Mouse (Mus musculus): ENCODE measurements around the gene Braf. TPM values are rescaled to one million over a fixed set of nuclear protein-coding genes. Genes with fewer than 3 reads are reported as not detected.

The Braf gene
- polyA plus RNA-seq, 1 experiment from 2014 or later, result 32.8 TPM

- H3K9me3 ChIP-seq (ENCODE audit: control insufficient read depth, low read length), result no peaks in the 10 kb centered on the region
- H3K36me3 ChIP-seq (ENCODE audit: control insufficient read depth, insufficient read depth, low read length), result peaks cover 17% of the 10 kb centered on the region
- no peak overlapping the region for H3K27ac ChIP-seq (ENCODE audit: low read depth, low read length)
- ATAC-seq (ENCODE audit: low read depth), result no peak
- H3K27me3 ChIP-seq (ENCODE audit: control insufficient read depth, insufficient read depth, low read length), result no peaks in the 10 kb centered on the region
- H3K4me2 ChIP-seq (ENCODE audit: low read depth, low read length), result no peak overlapping the region
- H3K4me3 ChIP-seq (ENCODE audit: low read depth, low read length), result no peak overlapping the region
- 85% methylated on average over 3 of the region's 3 CpGs for WGBS
- H3K4me1 ChIP-seq (ENCODE audit: control insufficient read depth, insufficient read depth, low read length), result no peaks in the 10 kb centered on the region
- H3K9ac ChIP-seq (replicated peaks; ENCODE audit: low read depth, low read length), result no peak overlapping the region
Observed at GRCm38 (mm10) chr6:39601828-39602227, 123.4 kb downstream of the Braf start.

- H3K36me3 ChIP-seq (ENCODE audit: control insufficient read depth, insufficient read depth, low read length), result peaks cover 19% of the 10 kb centered on the region
- ATAC-seq (ENCODE audit: low read depth), result no peak
Observed at GRCm38 (mm10) chr6:39600851-39601250, 124.4 kb downstream of the Braf start.

GRCm38 (mm10) chr6:39592401-39593214 is 132.7 kb downstream of the Braf start, which contains the start of gene Ndufb2:
Gene Ndufb2 (plus strand): TSS chr6:39592574.
- H3K4me3 ChIP-seq (ENCODE audit: low read depth, low read length), result peak within 1 kb of the TSS; percentile 76
- peak within 1 kb of the TSS; percentile 97 for H3K27ac ChIP-seq (ENCODE audit: low read depth, low read length)
- under 1% methylated on average over 54 of the region's 56 CpGs for WGBS
- H3K27me3 ChIP-seq (ENCODE audit: control insufficient read depth, insufficient read depth, low read length), result no peaks in the 10 kb centered on the region
- peaks cover 15% of the 10 kb centered on the region; the same call in 1 of the 2 replicates for H3K36me3 ChIP-seq (ENCODE audit: control insufficient read depth, insufficient read depth, low read length)
- H3K4me1 ChIP-seq (ENCODE audit: control insufficient read depth, insufficient read depth, low read length), result peaks cover 9% of the 10 kb centered on the region; the same call in 1 of the 2 replicates
- ATAC-seq (ENCODE audit: low read depth), result peak; percentile 98
- H3K4me2 ChIP-seq (ENCODE audit: low read depth, low read length), result peak within 1 kb of the TSS; percentile 82
- H3K9ac ChIP-seq (replicated peaks; ENCODE audit: low read depth, low read length), result peak within 1 kb of the TSS; percentile 77
- no peaks in the 10 kb centered on the region for H3K9me3 ChIP-seq (ENCODE audit: control insufficient read depth, low read length)

More at GRCm38 (mm10) chr6:39600851-39601250, 124.4 kb downstream of the Braf start:
- H3K4me1 ChIP-seq (ENCODE audit: control insufficient read depth, insufficient read depth, low read length), result no peaks in the 10 kb centered on the region
- WGBS, result 98% methylated on average over 3 of the region's 3 CpGs
- H3K4me2 ChIP-seq (ENCODE audit: low read depth, low read length), result no peak overlapping the region
- no peaks in the 10 kb centered on the region for H3K9me3 ChIP-seq (ENCODE audit: control insufficient read depth, low read length)
- H3K27me3 ChIP-seq (ENCODE audit: control insufficient read depth, insufficient read depth, low read length), result no peaks in the 10 kb centered on the region
- H3K9ac ChIP-seq (replicated peaks; ENCODE audit: low read depth, low read length), result no peak overlapping the region
- no peak overlapping the region for H3K4me3 ChIP-seq (ENCODE audit: low read depth, low read length)
- H3K27ac ChIP-seq (ENCODE audit: low read depth, low read length), result no peak overlapping the region

DNA sequence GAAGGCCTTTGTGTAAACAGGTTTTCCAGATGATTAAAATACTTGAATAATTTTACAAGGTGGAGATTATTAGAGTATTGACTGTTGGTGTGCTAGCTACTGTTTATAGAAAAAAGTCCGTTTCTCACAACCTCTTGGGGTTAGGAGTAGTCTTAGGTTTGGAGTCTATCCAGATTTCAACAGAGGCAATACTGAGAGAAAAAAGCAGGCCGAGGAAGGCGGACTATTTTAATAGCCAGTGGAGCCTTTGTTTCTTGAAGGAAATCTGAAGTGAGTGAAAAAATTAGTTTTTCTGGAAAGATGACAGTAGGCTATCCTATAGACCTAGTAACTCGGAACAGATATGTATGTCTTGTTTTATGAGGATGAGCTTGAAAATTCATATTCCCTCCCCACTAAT is 133.8 kb downstream of the Braf start:
- Histone ChIP-seq H3K9me3 (ENCODE audit: control insufficient read depth, low read length) (no peaks in the 10 kb centered on the region), H3K27ac (ENCODE audit: low read depth, low read length) (no peak overlapping the region), H3K4me1 (ENCODE audit: control insufficient read depth, insufficient read depth, low read length) (peaks cover 9% of the 10 kb centered on the region; the same call in 1 of the 2 replicates), H3K4me3 (ENCODE audit: low read depth, low read length) (no peak overlapping the region), H3K27me3 (ENCODE audit: control insufficient read depth, insufficient read depth, low read length) (no peaks in the 10 kb centered on the region), H3K9ac (replicated peaks; ENCODE audit: low read depth, low read length) (no peak overlapping the region), H3K36me3 (ENCODE audit: control insufficient read depth, insufficient read depth, low read length) (peaks cover 19% of the 10 kb centered on the region), H3K4me2 (ENCODE audit: low read depth, low read length) (no peak overlapping the region)
- 97% methylated on average over 4 of the region's 4 CpGs for WGBS
- no peak for ATAC-seq (ENCODE audit: low read depth)

DNA sequence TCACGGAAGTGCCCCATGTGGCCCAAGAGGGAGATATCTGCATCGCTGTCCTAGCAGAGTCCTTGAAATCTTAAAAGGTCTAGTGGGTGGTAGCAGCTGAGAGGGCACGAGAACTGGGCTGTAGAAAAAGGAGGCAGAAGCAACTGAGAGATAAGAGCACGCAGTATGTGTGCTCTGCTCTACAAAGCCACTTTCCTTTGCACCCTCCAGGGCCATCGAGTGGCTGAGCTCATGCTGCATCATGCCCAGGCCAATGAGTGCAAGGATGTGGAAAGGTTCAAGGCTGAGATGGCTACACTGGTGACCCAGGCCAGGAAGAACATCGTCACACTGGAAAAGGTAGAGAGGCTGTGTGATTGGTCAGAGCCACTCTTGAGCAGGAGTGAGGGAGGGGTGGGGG is 139.7 kb downstream of the Braf start, which contains the start of gene Gm42420:
Gene Gm42420, plus strand, starts transcription at position 237 of the 400 bp plus-strand sequence.
- no peak within 1 kb of the TSS for H3K9ac ChIP-seq (replicated peaks; ENCODE audit: low read depth, low read length)
- H3K27ac ChIP-seq (ENCODE audit: low read depth, low read length), result no peak within 1 kb of the TSS
- no peaks in the 10 kb centered on the region for H3K9me3 ChIP-seq (ENCODE audit: control insufficient read depth, low read length)
- H3K27me3 ChIP-seq (ENCODE audit: control insufficient read depth, insufficient read depth, low read length), result no peaks in the 10 kb centered on the region
- H3K4me3 ChIP-seq (ENCODE audit: low read depth, low read length), result no peak within 1 kb of the TSS
- no peak within 1 kb of the TSS for H3K4me2 ChIP-seq (ENCODE audit: low read depth, low read length)
- ATAC-seq (ENCODE audit: low read depth), result no peak
- H3K4me1 ChIP-seq (ENCODE audit: control insufficient read depth, insufficient read depth, low read length), result no peaks in the 10 kb centered on the region
- H3K36me3 ChIP-seq (ENCODE audit: control insufficient read depth, insufficient read depth, low read length), result peaks cover 37% of the 10 kb centered on the region
- WGBS, result 91% methylated on average over 6 of the region's 6 CpGs

DNA sequence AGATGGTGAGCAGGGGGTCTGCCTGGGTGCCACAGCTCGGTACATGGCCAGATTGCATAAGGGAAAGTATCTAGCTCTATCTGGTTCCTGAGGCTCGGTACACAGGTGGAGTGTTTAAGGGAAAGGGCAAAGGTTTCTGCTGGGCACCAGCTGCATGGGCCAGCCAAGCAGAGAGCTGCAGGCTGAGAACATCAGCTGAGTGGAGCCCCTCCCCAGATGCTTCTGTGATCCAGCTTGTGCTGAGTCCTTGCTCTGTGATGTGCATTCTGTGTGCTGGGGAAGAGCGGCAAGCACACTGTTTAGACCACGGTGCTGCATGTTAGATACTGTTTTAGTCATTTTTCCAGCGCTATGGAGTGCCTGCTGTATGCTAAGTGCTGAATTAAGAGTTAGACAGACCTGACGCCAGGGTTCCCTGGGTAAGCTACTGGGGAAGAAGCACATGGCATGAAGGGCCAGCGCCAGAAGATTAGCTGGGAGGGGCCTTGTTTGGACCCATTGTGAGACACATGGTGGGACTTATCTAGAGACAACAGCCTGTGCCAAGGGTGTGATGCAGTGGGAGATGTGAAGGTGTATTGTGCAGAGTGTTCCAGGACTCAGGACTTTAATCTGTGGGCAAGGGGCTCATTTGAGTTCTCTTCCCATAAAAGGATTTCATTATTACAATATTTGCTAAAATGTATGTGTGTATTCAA is 144.0 kb downstream of the Braf start:
- Histone ChIP-seq H3K4me3 (ENCODE audit: low read depth, low read length) (no peak overlapping the region), H3K4me1 (ENCODE audit: control insufficient read depth, insufficient read depth, low read length) (no peaks in the 10 kb centered on the region), H3K9ac (replicated peaks; ENCODE audit: low read depth, low read length) (no peak overlapping the region), H3K9me3 (ENCODE audit: control insufficient read depth, low read length) (no peaks in the 10 kb centered on the region), H3K36me3 (ENCODE audit: control insufficient read depth, insufficient read depth, low read length) (peaks cover 33% of the 10 kb centered on the region), H3K27me3 (ENCODE audit: control insufficient read depth, insufficient read depth, low read length) (no peaks in the 10 kb centered on the region), H3K4me2 (ENCODE audit: low read depth, low read length) (no peak overlapping the region), H3K27ac (ENCODE audit: low read depth, low read length) (no peak overlapping the region)
- WGBS, result 81% methylated on average over 7 of the region's 7 CpGs
- ATAC-seq (ENCODE audit: low read depth), result no peak

- Histone ChIP-seq H3K9ac (replicated peaks; ENCODE audit: low read depth, low read length) (no peak overlapping the region), H3K27ac (ENCODE audit: low read depth, low read length) (no peak overlapping the region), H3K4me2 (ENCODE audit: low read depth, low read length) (no peak overlapping the region), H3K4me3 (ENCODE audit: low read depth, low read length) (no peak overlapping the region), H3K4me1 (ENCODE audit: control insufficient read depth, insufficient read depth, low read length) (no peaks in the 10 kb centered on the region), H3K9me3 (ENCODE audit: control insufficient read depth, low read length) (no peaks in the 10 kb centered on the region), H3K36me3 (ENCODE audit: control insufficient read depth, insufficient read depth, low read length) (peaks cover 33% of the 10 kb centered on the region), H3K27me3 (ENCODE audit: control insufficient read depth, insufficient read depth, low read length) (no peaks in the 10 kb centered on the region)
- ATAC-seq (ENCODE audit: low read depth), result no peak
- 89% methylated on average over 2 of the region's 2 CpGs for WGBS
Observed at GRCm38 (mm10) chr6:39580558-39580957, 144.7 kb downstream of the Braf start.

GRCm38 (mm10) chr6:39579552-39579951 is 145.7 kb downstream of the Braf start:
- no peak for ATAC-seq (ENCODE audit: low read depth)
- peaks cover 33% of the 10 kb centered on the region for H3K36me3 ChIP-seq (ENCODE audit: control insufficient read depth, insufficient read depth, low read length)
- WGBS, result 93% methylated on average over 7 of the region's 7 CpGs
- no peaks in the 10 kb centered on the region for H3K27me3 ChIP-seq (ENCODE audit: control insufficient read depth, insufficient read depth, low read length)
- no peak overlapping the region for H3K9ac ChIP-seq (replicated peaks; ENCODE audit: low read depth, low read length)
- H3K4me3 ChIP-seq (ENCODE audit: low read depth, low read length), result no peak overlapping the region
- H3K4me1 ChIP-seq (ENCODE audit: control insufficient read depth, insufficient read depth, low read length), result peaks cover 6% of the 10 kb centered on the region
- H3K27ac ChIP-seq (ENCODE audit: low read depth, low read length), result no peak overlapping the region
- H3K4me2 ChIP-seq (ENCODE audit: low read depth, low read length), result no peak overlapping the region
- H3K9me3 ChIP-seq (ENCODE audit: control insufficient read depth, low read length), result no peaks in the 10 kb centered on the region

- peak overlapping the region; percentile 83 for H3K4me3 ChIP-seq (ENCODE audit: low read depth, low read length)
- H3K27ac ChIP-seq (ENCODE audit: low read depth, low read length), result peak overlapping the region; percentile 96
- WGBS, result 82% methylated on average over 7 of the region's 7 CpGs
- H3K27me3 ChIP-seq (ENCODE audit: control insufficient read depth, insufficient read depth, low read length), result no peaks in the 10 kb centered on the region
- H3K36me3 ChIP-seq (ENCODE audit: control insufficient read depth, insufficient read depth, low read length), result peaks cover 13% of the 10 kb centered on the region
- no peaks in the 10 kb centered on the region for H3K9me3 ChIP-seq (ENCODE audit: control insufficient read depth, low read length)
- H3K4me2 ChIP-seq (ENCODE audit: low read depth, low read length), result peak overlapping the region; percentile 90
- H3K9ac ChIP-seq (replicated peaks; ENCODE audit: low read depth, low read length), result peak overlapping the region; percentile 92
- no peak for ATAC-seq (ENCODE audit: low read depth)
- H3K4me1 ChIP-seq (ENCODE audit: control insufficient read depth, insufficient read depth, low read length), result peaks cover 8% of the 10 kb centered on the region
Observed at GRCm38 (mm10) chr6:39574951-39575350, 150.3 kb downstream of the Braf start.
